Mouse (Mus musculus) cerebellum, postnatal 14 days (tissue): ENCODE results near the gene Zfhx2.
A peak's percentile ranks its signal among the peaks of the same experiment; 100 is the strongest.

Source experiments
- DNase-seq, 2 experiments: peaks; one replicate each; pipeline ENCODE4 v3.0.0; 2021; ENCODE audit warnings: mixed read lengths in 2 of 2

The Zfhx2 gene

GRCm38 (mm10) chr14:55092011-55092577 lies at the start of gene Zfhx2:
Gene Zfhx2, minus strand, starts transcription at chr14:55092324.
- peak; percentile 97 to 98 for DNase-seq

- no peak for DNase-seq
Observed at GRCm38 (mm10) chr14:55139313-55139712, 47.2 kb upstream of the Zfhx2 start.

GRCm38 (mm10) chr14:55135676-55136075 lies 43.6 kb upstream of the Zfhx2 start:
- no peak for DNase-seq

GRCm38 (mm10) chr14:55126521-55126920 lies 34.4 kb upstream of the Zfhx2 start:
- DNase-seq: no peak

GRCm38 (mm10) chr14:55125711-55126110 lies 33.6 kb upstream of the Zfhx2 start:
- DNase-seq: no peak

GRCm38 (mm10) chr14:55122359-55122758 lies 30.2 kb upstream of the Zfhx2 start:
- DNase-seq: no peak

GRCm38 (mm10) chr14:55121947-55122346 lies 29.8 kb upstream of the Zfhx2 start:
- peak; percentile 96 to 98 for DNase-seq

GRCm38 (mm10) chr14:55119421-55120134 lies 27.5 kb upstream of the Zfhx2 start:
- peak; percentile 56 to 63 for DNase-seq

GRCm38 (mm10) chr14:55118852-55119251 lies 26.7 kb upstream of the Zfhx2 start:
- peak; percentile 91 for DNase-seq

GRCm38 (mm10) chr14:55116425-55117200 lies 24.5 kb upstream of the Zfhx2 start, which contains the start of gene Jph4:
Gene Jph4, minus strand, starts transcription at chr14:55116935.
- peak; percentile 86 to 87 for DNase-seq

GRCm38 (mm10) chr14:55115846-55116245 lies 23.7 kb upstream of the Zfhx2 start:
- DNase-seq: peak; percentile 66 to 68

GRCm38 (mm10) chr14:55114759-55115701 lies 22.9 kb upstream of the Zfhx2 start:
- DNase-seq: peak; percentile 79 to 84

GRCm38 (mm10) chr14:55113975-55114645 lies 22.0 kb upstream of the Zfhx2 start:
- peak; percentile 67 to 76 for DNase-seq

GRCm38 (mm10) chr14:55113351-55113974 lies 21.3 kb upstream of the Zfhx2 start:
- DNase-seq: peak; percentile 41 to 52

- peak; percentile 76 to 78 for DNase-seq
Observed at GRCm38 (mm10) chr14:55111720-55112119, 19.6 kb upstream of the Zfhx2 start.

GRCm38 (mm10) chr14:55110076-55110475 lies 18.0 kb upstream of the Zfhx2 start:
- no peak for DNase-seq

GRCm38 (mm10) chr14:55109048-55109873 lies 17.1 kb upstream of the Zfhx2 start:
- DNase-seq: peak; percentile 62 to 63

GRCm38 (mm10) chr14:55108202-55108870 lies 16.2 kb upstream of the Zfhx2 start:
- DNase-seq: peak; percentile 88

GRCm38 (mm10) chr14:55106990-55107389 lies 14.9 kb upstream of the Zfhx2 start:
- peak in 1 of 2 experiments; percentile 43 for DNase-seq
